Mouse (Mus musculus) cerebellum, adult 8-10 months (tissue): ENCODE results near the gene Kcnk13.
"Not testable (repeated sequence)": the region's sequence is repeated elsewhere in the genome, so short reads cannot be mapped to it uniquely, and the experiment has no call there.

Experiments
- DNase-seq: peaks from one replicate; pipeline ENCODE4 v3.0.0; 2022

Kcnk13 gene

DNA sequence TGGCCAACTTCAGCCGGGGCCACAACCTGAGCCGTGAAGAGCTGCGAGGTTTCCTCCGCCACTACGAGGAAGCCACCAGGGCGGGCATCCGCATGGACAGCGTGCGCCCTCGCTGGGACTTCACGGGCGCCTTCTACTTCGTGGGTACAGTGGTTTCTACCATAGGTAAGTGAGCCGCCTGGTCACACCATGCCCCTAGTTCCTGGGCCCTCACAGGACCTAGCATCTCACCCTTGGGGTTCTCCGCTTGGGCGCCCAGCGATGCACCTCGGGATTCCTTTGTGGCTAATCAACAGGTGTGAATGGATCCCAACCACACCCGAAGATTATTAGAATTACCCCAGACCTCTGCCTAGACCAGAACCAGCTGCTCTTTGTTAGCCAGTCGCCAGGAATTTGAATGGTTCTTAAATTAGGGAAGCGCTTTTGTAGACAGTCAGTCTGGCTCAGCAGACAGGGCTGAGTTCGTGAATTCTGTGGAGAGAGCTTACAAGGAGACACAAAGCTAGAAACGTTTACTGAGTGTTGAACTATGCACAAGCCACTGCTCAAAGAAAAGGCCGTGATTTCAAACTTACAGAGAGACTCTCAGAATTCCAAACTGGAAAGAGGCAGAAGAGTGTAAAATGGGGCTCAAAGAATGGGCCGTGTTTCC, 1.9 kb downstream of the Kcnk13 start:
- peak; percentile 8 for DNase-seq

DNA sequence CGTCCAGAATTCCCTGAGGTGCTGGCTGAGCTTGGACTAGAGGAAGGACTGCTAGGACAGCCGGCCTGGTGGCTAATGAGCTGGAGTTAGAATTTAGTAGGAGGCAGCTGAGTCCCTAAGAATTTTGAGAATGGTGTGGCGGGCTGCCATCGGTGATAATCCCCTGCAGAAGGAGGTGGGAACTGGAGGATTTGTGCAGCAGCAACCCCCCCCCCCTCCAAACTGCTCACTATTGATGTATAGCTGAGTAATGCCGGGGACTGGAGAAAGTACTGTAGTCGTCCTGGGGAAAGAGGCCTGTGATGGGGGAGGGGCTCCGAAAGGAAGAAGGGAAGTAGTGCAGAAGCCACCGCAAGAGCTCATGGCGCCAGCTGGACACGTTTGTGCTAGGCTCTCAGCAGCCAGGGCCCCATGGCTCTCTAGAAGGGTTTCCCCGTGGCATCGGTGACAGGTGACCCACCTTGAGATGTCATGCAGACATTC, 2.6 kb downstream of the Kcnk13 start:
- DNase-seq: no peak

GRCm38 (mm10) chr12:99969906-99970305, 5.6 kb downstream of the Kcnk13 start:
- no peak for DNase-seq

DNA sequence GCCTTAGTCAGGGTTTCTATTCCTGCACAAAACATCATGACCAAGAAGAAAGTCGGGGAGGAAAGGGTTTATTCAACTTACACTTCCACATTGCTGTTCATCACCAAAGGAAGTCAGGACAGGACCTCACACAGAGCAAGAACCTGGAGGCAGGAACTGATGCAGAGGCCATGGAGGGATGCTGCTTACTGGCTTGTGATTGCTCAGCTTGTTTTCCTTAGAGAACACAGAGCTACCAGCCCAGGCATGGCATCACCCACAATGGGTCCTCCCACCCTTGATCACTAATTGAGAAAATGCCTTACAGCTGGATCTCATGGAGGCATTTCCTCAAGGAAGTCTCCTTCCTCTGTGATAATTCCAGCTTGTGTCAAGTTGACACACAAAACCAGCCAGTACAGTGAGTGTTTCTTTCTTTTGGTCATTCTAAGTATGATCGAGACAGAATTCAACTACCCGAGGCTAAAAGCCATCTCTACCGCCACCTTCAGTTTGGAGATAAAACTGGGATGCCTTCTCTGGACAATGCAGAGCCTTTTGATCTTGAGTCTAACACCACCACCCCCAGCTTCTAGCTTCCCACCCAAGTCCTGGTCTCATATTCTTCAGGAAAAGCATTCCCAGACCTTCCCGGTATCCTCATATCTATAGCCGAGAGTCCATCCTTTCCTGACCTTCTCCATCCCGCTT, 7.1 kb downstream of the Kcnk13 start:
- not testable (repeated sequence) for DNase-seq

- no peak for DNase-seq
Measured at GRCm38 (mm10) chr12:99972825-99973224, 8.5 kb downstream of the Kcnk13 start.

GRCm38 (mm10) chr12:99973659-99974058, 9.4 kb downstream of the Kcnk13 start:
- DNase-seq: no peak

DNA sequence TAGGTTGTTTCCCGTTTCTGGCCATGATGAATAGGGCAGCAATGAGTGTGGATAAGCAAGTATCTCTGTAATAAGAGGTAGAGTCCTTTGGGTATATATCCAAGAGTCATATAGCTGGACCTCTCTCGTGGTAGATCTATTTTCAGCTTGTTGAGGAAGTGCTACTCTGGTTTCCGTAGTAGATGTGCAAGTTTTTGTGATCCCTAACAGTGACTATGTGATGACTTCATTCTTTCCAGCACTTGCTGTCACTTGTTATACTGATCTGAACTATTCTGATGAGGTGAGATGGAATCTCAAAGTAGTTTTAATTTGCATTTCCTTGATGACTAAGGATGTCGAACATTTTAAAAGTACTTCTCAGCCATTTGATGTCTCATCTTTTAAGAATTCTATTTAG, 15.2 kb downstream of the Kcnk13 start:
- no peak for DNase-seq

DNA sequence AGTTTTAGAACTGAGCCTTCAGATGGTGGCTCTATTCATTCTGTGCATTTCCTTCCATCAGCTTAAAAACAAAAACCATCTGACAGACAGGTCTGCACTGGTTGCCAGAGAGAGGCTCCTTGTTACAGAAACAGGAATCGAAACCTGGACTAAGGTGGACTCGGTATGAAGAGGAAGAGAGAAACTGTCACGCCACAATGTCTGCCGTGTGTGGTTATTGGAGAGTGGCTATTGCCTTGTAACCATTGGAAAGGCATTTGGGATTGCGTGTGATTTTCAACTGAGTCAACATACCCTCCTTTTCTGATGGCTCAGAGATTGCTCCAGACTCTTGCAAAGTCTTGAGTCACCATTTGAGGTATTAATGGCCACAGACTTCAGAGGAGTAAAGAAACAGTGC, 22.5 kb downstream of the Kcnk13 start:
- DNase-seq: no peak

DNA sequence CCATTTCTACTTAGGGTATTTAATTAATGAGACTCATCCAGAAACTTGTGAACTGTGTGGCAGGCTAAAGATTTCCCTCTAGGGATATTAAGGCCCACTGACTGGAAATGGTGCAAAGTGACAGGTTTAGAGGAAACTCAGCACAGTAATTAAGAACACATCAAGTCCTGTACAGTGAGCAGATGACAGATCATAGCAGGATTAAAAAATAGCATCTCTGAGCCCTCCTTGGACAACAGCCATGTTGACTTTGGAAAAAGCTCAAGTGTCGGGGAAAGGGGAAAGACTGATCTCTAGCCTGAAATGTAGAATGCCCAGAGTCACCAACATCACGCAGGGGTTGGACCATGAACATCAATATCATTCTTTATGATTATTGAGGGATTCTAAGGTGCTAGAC, 23.8 kb downstream of the Kcnk13 start:
- DNase-seq: no peak

- no peak for DNase-seq
Measured at GRCm38 (mm10) chr12:99992362-99992862, 28.1 kb downstream of the Kcnk13 start.

- no peak for DNase-seq
Measured at GRCm38 (mm10) chr12:99993146-99993890, 29.0 kb downstream of the Kcnk13 start.

GRCm38 (mm10) chr12:99995951-99996350, 31.7 kb downstream of the Kcnk13 start:
- no peak for DNase-seq

DNA sequence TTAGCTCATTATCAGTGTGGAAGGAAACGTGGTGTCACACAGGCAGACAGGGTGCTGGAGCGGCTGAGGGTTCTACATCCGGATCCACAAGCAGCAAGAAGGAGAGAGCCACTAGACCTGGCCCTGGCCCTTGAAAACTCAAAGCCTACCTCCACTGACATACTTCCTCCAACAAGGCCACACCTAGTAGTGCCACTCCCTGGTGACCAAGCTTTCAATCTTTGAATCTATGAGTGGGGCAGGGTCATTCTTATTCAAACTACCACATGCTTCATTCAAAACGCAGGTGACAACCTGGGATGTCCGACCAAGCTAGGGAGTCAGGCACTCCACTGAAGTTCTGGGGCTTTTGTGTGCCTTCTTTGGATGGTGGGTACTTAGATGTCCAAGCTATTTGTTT, 35.4 kb downstream of the Kcnk13 start:
- DNase-seq: no peak

DNA sequence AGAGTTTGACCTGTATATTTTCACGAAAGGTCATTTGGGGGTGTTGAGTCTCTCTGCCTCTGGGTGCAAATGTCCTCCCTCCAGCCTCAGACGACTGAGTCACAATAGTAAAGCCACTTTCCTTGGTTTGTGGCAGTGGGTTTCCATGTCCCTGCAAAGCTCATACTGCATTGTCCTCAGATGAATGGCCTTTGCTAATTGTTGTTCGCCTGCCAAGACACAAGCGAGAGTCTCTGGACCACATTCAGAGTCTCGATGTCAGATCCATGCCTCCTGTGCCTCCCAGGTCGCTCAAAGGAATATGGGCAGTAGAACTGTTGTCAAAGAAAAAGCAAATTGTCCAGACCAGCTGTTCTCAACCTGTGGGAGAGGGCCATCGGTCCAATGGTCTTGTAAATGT, 36.1 kb downstream of the Kcnk13 start:
- no peak for DNase-seq

DNA sequence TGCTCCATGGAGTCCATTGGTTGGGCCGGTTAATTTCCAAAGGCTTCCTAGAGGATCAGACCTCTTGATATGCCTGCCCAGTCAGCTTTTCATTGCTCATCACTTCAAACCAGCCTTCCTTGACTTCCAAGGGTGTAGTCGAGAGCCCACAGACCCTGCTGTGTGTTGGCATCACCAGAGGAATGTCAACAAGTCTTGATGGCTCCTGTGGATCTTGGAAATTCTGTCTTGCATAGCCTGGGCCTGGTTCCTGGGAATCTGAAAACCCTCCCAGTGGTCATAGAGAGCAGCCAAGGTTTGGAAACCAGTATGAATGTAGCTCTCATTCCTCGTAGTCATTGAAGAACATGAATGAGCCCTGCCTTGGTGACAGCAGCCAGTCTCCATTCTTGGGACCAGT, 36.9 kb downstream of the Kcnk13 start:
- no peak for DNase-seq

- DNase-seq: no peak
Measured at GRCm38 (mm10) chr12:100001910-100002309, 37.6 kb downstream of the Kcnk13 start.

GRCm38 (mm10) chr12:100002914-100003587, 38.8 kb downstream of the Kcnk13 start:
- DNase-seq: peak; percentile 57

- no peak for DNase-seq
Measured at GRCm38 (mm10) chr12:100005285-100005684, 41.0 kb downstream of the Kcnk13 start.

DNA sequence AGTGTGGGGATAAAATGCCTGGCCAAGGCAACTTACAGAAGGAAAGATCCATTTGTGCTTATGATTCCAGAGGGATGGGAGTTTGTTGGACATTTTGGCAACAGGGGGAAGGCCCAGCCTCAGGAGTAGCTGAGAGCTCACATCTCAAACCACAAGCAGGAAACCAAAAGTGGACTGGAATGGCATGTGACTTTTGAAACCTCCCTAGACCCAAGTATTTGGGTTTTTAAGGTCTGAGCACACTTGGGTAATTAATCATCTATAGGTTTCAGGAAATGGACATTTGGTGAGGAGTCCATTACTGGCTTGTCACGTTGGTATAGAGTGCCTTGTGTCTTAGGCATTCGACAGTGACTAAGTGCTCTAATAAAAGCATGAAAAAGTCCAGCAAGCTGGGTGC, 42.4 kb downstream of the Kcnk13 start:
- no peak for DNase-seq

- DNase-seq: no peak
Measured at GRCm38 (mm10) chr12:100012839-100013238, 48.5 kb downstream of the Kcnk13 start.

- DNase-seq: no peak
Measured at GRCm38 (mm10) chr12:100015146-100015545, 50.8 kb downstream of the Kcnk13 start.

GRCm38 (mm10) chr12:100017709-100018108, 53.4 kb downstream of the Kcnk13 start:
- no peak for DNase-seq

DNA sequence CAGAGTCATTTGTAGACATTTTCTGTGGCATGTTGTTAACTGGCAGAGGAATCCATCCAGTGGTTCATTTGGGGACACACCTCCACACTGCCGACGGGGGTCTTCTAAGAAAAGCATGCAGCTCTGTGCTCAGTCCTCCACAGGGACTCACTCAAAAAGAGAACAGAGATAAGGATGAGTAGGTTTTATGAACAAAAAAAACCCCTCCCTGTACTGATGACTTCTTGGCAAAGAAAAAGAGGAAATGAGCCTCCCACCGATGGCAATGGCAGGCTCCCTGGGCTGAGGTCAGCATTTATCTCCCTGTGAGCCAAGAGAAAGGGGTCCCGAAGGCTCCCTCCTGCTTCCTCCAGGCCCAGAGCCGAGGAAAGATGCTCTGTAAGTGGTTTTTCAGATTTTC, 58.2 kb downstream of the Kcnk13 start:
- DNase-seq: no peak
